Comparison of ENCODE assay signal across 9 mouse cellular contexts in the genomic region with DNA sequence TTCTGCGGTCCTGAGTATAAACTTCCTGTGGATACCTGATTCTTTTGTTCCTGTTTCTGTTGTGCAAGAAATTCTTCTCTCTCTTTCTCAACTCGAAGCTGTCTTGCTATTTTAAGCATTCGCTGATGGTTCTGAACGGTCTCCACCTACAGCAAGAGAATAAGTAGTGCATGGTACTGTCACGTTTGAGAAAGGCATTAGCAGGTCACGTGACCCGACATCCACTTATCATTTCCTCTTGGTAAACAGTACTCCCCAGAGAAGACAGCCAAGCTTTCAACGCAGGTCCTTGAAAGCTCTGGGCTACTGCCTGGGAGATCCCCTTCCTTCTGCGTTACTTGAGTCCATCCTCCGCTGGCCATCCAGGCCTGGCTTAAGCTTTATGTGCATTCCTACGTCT. TPM values are rescaled to one million over a fixed set of nuclear protein-coding genes. Genes with fewer than 3 reads are reported as not detected.
DNase-seq lines count a peak whose midpoint lies in the region; ATAC-seq lines count a peak whose summit lies in the region.
"Had no signal": no experiment of that assay in that cellular context is flagged by ENCODE, and none has a peak within 500 bp of the region (broad histone marks: within the 10 kb centered on the region; RNA-seq: fewer than 3 reads in every experiment).

No protein-coding gene starts in this region.

- H3K27me3 ChIP-seq in intestine, embryonic 15.5 days (replicated peaks), result no peaks in the 10 kb centered on the region
- H3K27me3 ChIP-seq in hindbrain, embryonic 12.5 days, result no peaks in the 10 kb centered on the region
- H3K27me3 ChIP-seq: Patski had no signal

- H3K9ac ChIP-seq in intestine, embryonic 15.5 days, result no peak overlapping the region
- no peak overlapping the region for H3K9ac ChIP-seq in hindbrain, embryonic 12.5 days

- no peaks in the 10 kb centered on the region for H3K9me3 ChIP-seq in intestine, embryonic 15.5 days
- no peaks in the 10 kb centered on the region for H3K9me3 ChIP-seq in hindbrain, embryonic 12.5 days (replicated peaks)

- 0 out of 2 replicates have a peak, but pooled peaks cover 3% of the 10 kb centered on the region for H3K36me3 ChIP-seq in intestine, embryonic 15.5 days
- peaks cover 77% of the 10 kb centered on the region for H3K36me3 ChIP-seq in hindbrain, embryonic 12.5 days

- peak; percentile 97 for DNase-seq in heart, adult 11 months
- DNase-seq in heart, postnatal 25 days (ENCODE audit: low spot score), result no peak
- peak; percentile 27 to 48 for DNase-seq in adrenal gland, postnatal 36 days
- no peak for DNase-seq in left cerebral cortex, postnatal 4 days
- DNase-seq in cerebellum, adult 11 months, result no peak

- H3K27ac ChIP-seq in intestine, embryonic 15.5 days, result peak overlapping the region; percentile 45
- no peak overlapping the region for H3K27ac ChIP-seq in hindbrain, embryonic 12.5 days

- intact Hi-C loops in heart, postnatal 25 days (cut with DNase I), result no loop called here
- intact Hi-C loops in left cerebral cortex, postnatal 4 days (cut with DNase I), result no loop called here

- peak; percentile 69 for ATAC-seq in intestine, embryonic 15.5 days
- ATAC-seq in neutrophil, adult 5-6 weeks (ENCODE audit: extremely low read depth, insufficient number of reproducible peaks, low FRiP score, poor library complexity, severe bottlenecking), result peak; percentile 95
- no peak for ATAC-seq in hindbrain, embryonic 12.5 days (ENCODE audit: low FRiP score)
- ATAC-seq: Patski had no signal

- WGBS in intestine, embryonic 15.5 days, result 38% methylated on average over 11 of the region's 11 CpGs
- 89% methylated on average over 11 of the region's 11 CpGs for WGBS in hindbrain, embryonic 12.5 days

- no peak overlapping the region for H3K4me3 ChIP-seq in intestine, embryonic 15.5 days (replicated peaks)
- no peak overlapping the region for H3K4me3 ChIP-seq in hindbrain, embryonic 12.5 days

- no peaks in the 10 kb centered on the region for H3K4me1 ChIP-seq in intestine, embryonic 15.5 days (replicated peaks)
- H3K4me1 ChIP-seq in hindbrain, embryonic 12.5 days, result no peaks in the 10 kb centered on the region

- no peak overlapping the region for H3K4me2 ChIP-seq in intestine, embryonic 15.5 days (replicated peaks)
- no peak overlapping the region for H3K4me2 ChIP-seq in hindbrain, embryonic 12.5 days (replicated peaks)

RNA-seq across cellular contexts. Expression of gene Ift81, which starts 12.1 kb away (rescaled TPM):
- 10 to 100 TPM; 67.4 to 68.3 TPM for total RNA-seq in heart, postnatal 25 days (2021)
- total RNA-seq in adrenal gland, postnatal 36 days (2021), result 10 to 100 TPM in 1 of 2 experiments, 1 to 10 TPM in 1; 9.7 to 19.0 TPM
- 23.1 and 28.8 TPM in 2 replicates for polyA plus RNA-seq in intestine, embryonic 15.5 days (2015; fragmentation: Nextera tagmentation; extraction: Ambion mirVana)
- total RNA-seq in neutrophil, adult 5-6 weeks (2017), result 0.93 and 2.7 TPM in 2 replicates
- total RNA-seq in left cerebral cortex, postnatal 4 days (2021), result 10 to 100 TPM; 38.3 to 49.6 TPM
- 60.6 and 62.0 TPM in 2 replicates for polyA plus RNA-seq in hindbrain, embryonic 12.5 days (2016; fragmentation: Nextera tagmentation; extraction: Ambion mirVana)

RNA-seq across cellular contexts. Expression of gene P2rx7, which starts 41.5 kb away (rescaled TPM):
- total RNA-seq in heart, postnatal 25 days (2021), result 1 to 10 TPM; 3.2 to 3.9 TPM
- 1 to 10 TPM; 2.1 to 2.3 TPM for total RNA-seq in adrenal gland, postnatal 36 days (2021)
- polyA plus RNA-seq in intestine, embryonic 15.5 days (2015; fragmentation: Nextera tagmentation; extraction: Ambion mirVana), result 2.5 and 3.2 TPM in 2 replicates
- 3.7 and 6.3 TPM in 2 replicates for total RNA-seq in neutrophil, adult 5-6 weeks (2017)
- 1 to 10 TPM; 4.1 to 5.0 TPM for total RNA-seq in left cerebral cortex, postnatal 4 days (2021)
- 3.3 and 4.0 TPM in 2 replicates for polyA plus RNA-seq in hindbrain, embryonic 12.5 days (2016; fragmentation: Nextera tagmentation; extraction: Ambion mirVana)

Comparison
In these comparisons a context has a peak if more than half of its experiments do, and no peak if none do; other contexts are left out.
1. DNase-seq: peak in heart, adult 11 months (single experiment) and adrenal gland, postnatal 36 days (2 of 2); none in heart, postnatal 25 days (single experiment), left cerebral cortex, postnatal 4 days (single experiment) and cerebellum, adult 11 months (single experiment).